Mouse (Mus musculus) hindbrain, postnatal 0 days (tissue): ENCODE data around the gene Zbtb45. TPM values are rescaled to one million over a fixed set of nuclear protein-coding genes. Genes with fewer than 3 reads are reported as not detected.

Source experiments
- ATAC-seq: fragments of 200-750 bp; cut with Nextera tagmentation; 2 replicates; pipeline ENCODE4 v1.8.0; 2017; ENCODE audit warnings: mild to moderate bottlenecking, moderate TSS enrichment, moderate library complexity
- DNase-seq: peaks from one replicate; pipeline ENCODE4 v3.0.0-alpha.2; 2015; ENCODE audit warnings: low spot score
- H3K27ac ChIP-seq: fragments of 300-500 bp; sonication (generic); 2 replicates; pipeline ENCODE4 v1.5.1; 2014; ENCODE audit warnings: mild to moderate bottlenecking
- H3K27me3 ChIP-seq: fragments of 300-500 bp; sonication (generic); 2 replicates; pipeline ENCODE4 v1.6.1; 2014; ENCODE audit warnings: low read length, mixed read lengths; ENCODE audit not compliant: insufficient read depth
- H3K36me3 ChIP-seq: fragments of 300-500 bp; sonication (generic); 2 replicates; pipeline ENCODE4 v1.6.1; 2014; ENCODE audit warnings: low read length, mixed read lengths; ENCODE audit not compliant: insufficient read depth
- H3K4me1 ChIP-seq: fragments of 300-500 bp; sonication (generic); 2 replicates; pipeline ENCODE4 v1.6.1; 2014; ENCODE audit warnings: antibody characterized with exemption, low read length, mixed read lengths; ENCODE audit not compliant: insufficient read depth
- H3K4me2 ChIP-seq: fragments of 300-500 bp; sonication (generic); 2 replicates; pipeline ENCODE4 v1.6.1; 2014; ENCODE audit warnings: low read depth, mild to moderate bottlenecking, low read length, moderate library complexity, mixed read lengths
- H3K4me3 ChIP-seq: fragments of 300-500 bp; sonication (generic); 2 replicates; pipeline ENCODE4 v1.5.1; 2014; ENCODE audit warnings: low read length
- H3K9ac ChIP-seq: fragments of 300-500 bp; sonication (generic); replicated peaks from 2 replicates; pipeline ENCODE4 v1.6.1; 2014; ENCODE audit warnings: mild to moderate bottlenecking, low read length, moderate library complexity, mixed read lengths
- H3K9me3 ChIP-seq: fragments of 300-500 bp; sonication (generic); 2 replicates; pipeline ENCODE4 v1.6.1; 2016; ENCODE audit warnings: low read length, mixed read lengths
- CTCF ChIP-seq: IDR thresholded peaks from 2 replicates; pipeline ENCODE4 v1.5.1; 2016; ENCODE audit warnings: antibody characterized with exemption, control low read depth, low read depth
- WGBS: fragments of 180-500 bp; shearing (Covaris S2); extraction: QIAGEN DNeasy Blood & Tissue Kit; methylation state at CpG from one replicate; pipeline ENCODE4 v1.1.7; 2014; 5-methylcytosine and 5-hydroxymethylcytosine counted together
- polyA plus RNA-seq: library from polyadenylated mRNA; unstranded; fragments of >200 nt; fragmentation: Nextera tagmentation; extraction: Ambion mirVana; gene quantifications from 2 replicates; pipeline ENCODE4 v1.2.1, GENCODE M21; 2015
- total RNA-seq: library from RNA; depleted of rRNA; stranded (reverse); fragments of >200 nt; gene quantifications from 2 replicates; pipeline ENCODE4 v1.2.3, GENCODE M21; 2014

The Zbtb45 gene
- total and polyA plus RNA-seq, 2 experiments from 2014 or later, result 24.6 to 41.6 TPM

- TF ChIP-seq CTCF, result no peak
- Histone ChIP-seq H3K36me3 (no peaks in the 10 kb centered on the region), H3K27ac (no peak overlapping the region), H3K4me3 (no peak overlapping the region), H3K27me3 (no peaks in the 10 kb centered on the region), H3K4me2 (no peak overlapping the region), H3K9me3 (no peaks in the 10 kb centered on the region), H3K4me1 (no peaks in the 10 kb centered on the region), H3K9ac (no peak overlapping the region)
- ATAC-seq (no peak), DNase-seq (no peak)
- WGBS, result 89% methylated on average over 13 of the region's 13 CpGs
Measured at GRCm38 (mm10) chr7:13053001-13053400, 43.2 kb upstream of the Zbtb45 start.

- Histone ChIP-seq H3K4me2 (no peak overlapping the region), H3K4me1 (peaks cover 8% of the 10 kb centered on the region; the same call in 1 of the 2 replicates), H3K9ac (no peak overlapping the region), H3K36me3 (no peaks in the 10 kb centered on the region), H3K4me3 (no peak overlapping the region), H3K27me3 (0 out of 2 replicates have a peak, but pooled peaks cover 3% of the 10 kb centered on the region), H3K9me3 (no peaks in the 10 kb centered on the region), H3K27ac (no peak overlapping the region)
- 5% methylated on average over 2 of the region's 2 CpGs for WGBS
- peak; percentile 85 for TF ChIP-seq CTCF
- ATAC-seq (peak; percentile 32; the same call in 1 of the 2 replicates), DNase-seq (peak; percentile 82)
Measured at GRCm38 (mm10) chr7:13046084-13046483, 36.2 kb upstream of the Zbtb45 start.

- H3K4me3 ChIP-seq, result peak overlapping the region; percentile 49
- 0 out of 2 replicates have a peak, but pooled peaks cover 3% of the 10 kb centered on the region for H3K27me3 ChIP-seq
- WGBS, result 3% methylated on average over 23 of the region's 23 CpGs
- no peaks in the 10 kb centered on the region for H3K36me3 ChIP-seq
- peak overlapping the region; percentile 76 for H3K4me2 ChIP-seq
- peak overlapping the region; percentile 83 for H3K27ac ChIP-seq
- H3K4me1 ChIP-seq, result peaks cover 8% of the 10 kb centered on the region; the same call in 1 of the 2 replicates
- peak overlapping the region; percentile 70 for H3K9ac ChIP-seq
- no peak for DNase-seq
- H3K9me3 ChIP-seq, result no peaks in the 10 kb centered on the region
- no peak; the same call in 1 of the 2 replicates for ATAC-seq
- no peak for TF ChIP-seq CTCF
Measured at GRCm38 (mm10) chr7:13044254-13044625, 34.4 kb upstream of the Zbtb45 start.

- Histone ChIP-seq H3K4me3 (peak overlapping the region; percentile 49), H3K27ac (peak overlapping the region; percentile 83), H3K4me2 (peak overlapping the region; percentile 76), H3K9ac (peak overlapping the region; percentile 70), H3K9me3 (no peaks in the 10 kb centered on the region), H3K4me1 (peaks cover 11% of the 10 kb centered on the region), H3K27me3 (0 out of 2 replicates have a peak, but pooled peaks cover 3% of the 10 kb centered on the region), H3K36me3 (no peaks in the 10 kb centered on the region)
- TF ChIP-seq CTCF, result no peak
- ATAC-seq (peak; percentile 53), DNase-seq (peak; percentile 65)
- 5% methylated on average over 87 of the region's 88 CpGs for WGBS
Measured at GRCm38 (mm10) chr7:13043445-13044253, 33.8 kb upstream of the Zbtb45 start.

- Histone ChIP-seq H3K9me3 (no peaks in the 10 kb centered on the region), H3K27ac (peak overlapping the region; percentile 83), H3K36me3 (no peaks in the 10 kb centered on the region), H3K27me3 (0 out of 2 replicates have a peak, but pooled peaks cover 3% of the 10 kb centered on the region), H3K4me3 (peak overlapping the region; percentile 49), H3K4me1 (peaks cover 12% of the 10 kb centered on the region), H3K4me2 (peak overlapping the region; percentile 76), H3K9ac (peak overlapping the region; percentile 70)
- no peak for DNase-seq
- ATAC-seq, result peak; percentile 1; the same call in 1 of the 2 replicates
- WGBS, result 38% methylated on average over 16 of the region's 16 CpGs
- TF ChIP-seq CTCF, result no peak
Measured at GRCm38 (mm10) chr7:13043120-13043444, 33.2 kb upstream of the Zbtb45 start.

- WGBS, result 78% methylated on average over 6 of the region's 6 CpGs
- no peak for ATAC-seq
- Histone ChIP-seq H3K27me3 (0 out of 2 replicates have a peak, but pooled peaks cover 3% of the 10 kb centered on the region), H3K4me2 (no peak overlapping the region), H3K4me3 (no peak overlapping the region), H3K9me3 (no peaks in the 10 kb centered on the region), H3K27ac (no peak overlapping the region), H3K9ac (no peak overlapping the region), H3K36me3 (no peaks in the 10 kb centered on the region), H3K4me1 (peaks cover 12% of the 10 kb centered on the region)
- TF ChIP-seq CTCF, result no peak
- DNase-seq, result no peak
Measured at GRCm38 (mm10) chr7:13042511-13042910, 32.7 kb upstream of the Zbtb45 start.

- 86% methylated on average over 1 of the region's 1 CpGs for WGBS
- no peak for ATAC-seq
- Histone ChIP-seq H3K4me1 (peaks cover 12% of the 10 kb centered on the region), H3K4me3 (no peak overlapping the region), H3K9ac (no peak overlapping the region), H3K36me3 (0 out of 2 replicates have a peak, but pooled peaks cover 2% of the 10 kb centered on the region), H3K9me3 (no peaks in the 10 kb centered on the region), H3K27me3 (0 out of 2 replicates have a peak, but pooled peaks cover 3% of the 10 kb centered on the region), H3K27ac (no peak overlapping the region), H3K4me2 (no peak overlapping the region)
- TF ChIP-seq CTCF, result no peak
- no peak for DNase-seq
Measured at GRCm38 (mm10) chr7:13041256-13041655, 31.4 kb upstream of the Zbtb45 start.
